Mouse (Mus musculus) heart, embryonic 13.5 days (tissue): ENCODE results near the gene Vmn2r92. TPM values are rescaled to one million over a fixed set of nuclear protein-coding genes. Genes with fewer than 3 reads are reported as not detected.
"Not testable (repeated sequence)": the region's sequence is repeated elsewhere in the genome, so short reads cannot be mapped to it uniquely, and the experiment has no call there.

ENCODE experiments used
- ATAC-seq: fragments of 200-750 bp; cut with Nextera tagmentation; 2 replicates; pipeline ENCODE4 v1.8.0; 2017; ENCODE audit warnings: moderate TSS enrichment; ENCODE audit not compliant: insufficient number of reproducible peaks, low FRiP score, low TSS enrichment; ENCODE audit errors: extremely low read depth
- H3K27ac ChIP-seq: fragments of 300-500 bp; sonication (generic); replicated peaks from 2 replicates; pipeline ENCODE4 v1.5.1; 2015; ENCODE audit warnings: moderate library complexity, mild to moderate bottlenecking, inconsistent platforms
- H3K27me3 ChIP-seq: fragments of 300-500 bp; sonication (generic); replicated peaks from 2 replicates; pipeline ENCODE4 v1.6.1; 2015; ENCODE audit warnings: mild to moderate bottlenecking, inconsistent platforms
- H3K36me3 ChIP-seq: fragments of 300-500 bp; sonication (generic); 2 replicates; pipeline ENCODE4 v1.6.1; 2015; ENCODE audit warnings: mild to moderate bottlenecking, inconsistent platforms
- H3K4me1 ChIP-seq: fragments of 300-500 bp; sonication (generic); 2 replicates; pipeline ENCODE4 v1.6.1; 2015; ENCODE audit warnings: inconsistent platforms
- H3K4me2 ChIP-seq: fragments of 300-500 bp; sonication (generic); 2 replicates; pipeline ENCODE4 v1.6.1; 2015; ENCODE audit warnings: inconsistent platforms, mild to moderate bottlenecking, moderate library complexity
- H3K4me3 ChIP-seq: fragments of 300-500 bp; sonication (generic); 2 replicates; pipeline ENCODE4 v1.5.1; 2015; ENCODE audit warnings: moderate library complexity, mild to moderate bottlenecking, inconsistent platforms
- H3K9ac ChIP-seq: fragments of 300-500 bp; sonication (generic); 2 replicates; pipeline ENCODE4 v1.6.1; 2015; ENCODE audit warnings: inconsistent platforms, mild to moderate bottlenecking, moderate library complexity
- H3K9me3 ChIP-seq: fragments of 300-500 bp; sonication (generic); 2 replicates; pipeline ENCODE4 v1.6.1; 2016; ENCODE audit warnings: inconsistent platforms
- WGBS: fragments of 180-500 bp; shearing (Covaris S2); methylation state at CpG from one replicate; pipeline ENCODE4 v1.1.7; 2015; ENCODE audit warnings: mixed read lengths; 5-methylcytosine and 5-hydroxymethylcytosine counted together
- polyA plus RNA-seq: library from polyadenylated mRNA; unstranded; fragments of >200 nt; fragmentation: Nextera tagmentation; extraction: Ambion mirVana; gene quantifications from 2 replicates; pipeline ENCODE4 v1.2.1, GENCODE M21; 2015

The Vmn2r92 gene
- not detected in 2 replicates for polyA plus RNA-seq

DNA sequence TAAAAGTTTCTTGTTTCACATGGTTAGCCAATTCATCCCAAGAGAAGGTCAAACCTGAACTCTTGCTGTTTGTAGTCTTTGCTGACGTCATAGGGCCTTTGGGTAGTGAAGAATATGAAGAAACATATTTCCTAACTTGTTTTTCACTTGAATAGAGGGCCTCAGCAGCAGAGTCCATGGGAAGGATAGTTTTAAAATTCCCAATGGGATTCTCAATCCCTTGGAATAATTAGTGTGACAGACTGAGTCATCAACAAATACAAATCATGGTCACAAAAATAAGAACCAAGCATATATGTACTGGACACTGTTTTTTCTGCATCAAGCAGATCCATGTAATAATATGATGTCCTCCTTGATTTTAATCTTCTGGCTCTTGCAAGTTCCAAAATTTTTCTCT lies at the start of gene Vmn2r92:
Gene Vmn2r92 (plus strand): TSS at position 301 of the 400 bp plus-strand sequence.
- H3K27me3 ChIP-seq, H3K9ac ChIP-seq, ATAC-seq, H3K4me2 ChIP-seq, H3K27ac ChIP-seq, H3K36me3 ChIP-seq, H3K9me3 ChIP-seq, H3K4me1 ChIP-seq, H3K4me3 ChIP-seq: not testable (repeated sequence)
- 59% methylated on average over 1 of the region's 1 CpGs for WGBS

DNA sequence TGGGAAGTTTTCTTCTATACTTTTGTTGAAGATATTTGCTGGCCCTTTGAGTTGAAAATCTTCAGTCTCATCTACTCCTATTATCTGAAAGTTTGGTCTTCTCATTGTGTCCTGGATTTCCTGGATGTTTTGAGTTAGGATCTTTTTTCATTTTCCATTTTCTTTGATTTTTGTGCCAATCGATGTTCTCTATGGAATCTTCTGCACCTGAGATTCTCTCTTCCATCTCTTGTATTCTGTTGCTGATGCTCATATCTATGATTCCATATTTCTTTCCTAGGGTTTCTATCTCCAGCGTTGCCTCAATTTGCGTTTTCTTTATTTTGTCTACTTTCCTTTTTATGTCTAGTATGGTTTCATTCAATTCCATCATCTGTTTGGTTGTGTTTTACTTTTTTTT lies 49.4 kb upstream of the Vmn2r92 start:
- WGBS = 67% methylated on average over 3 of the region's 3 CpGs
- H3K9me3 ChIP-seq, H3K36me3 ChIP-seq, H3K4me2 ChIP-seq, H3K4me1 ChIP-seq, ATAC-seq, H3K27me3 ChIP-seq, H3K27ac ChIP-seq, H3K4me3 ChIP-seq, H3K9ac ChIP-seq: not testable (repeated sequence)

- ATAC-seq, H3K27ac ChIP-seq, H3K4me1 ChIP-seq, H3K36me3 ChIP-seq, H3K4me3 ChIP-seq, H3K4me2 ChIP-seq, H3K9me3 ChIP-seq, H3K9ac ChIP-seq, H3K27me3 ChIP-seq: not testable (repeated sequence)
- 57% methylated on average over 2 of the region's 2 CpGs for WGBS
Measured at GRCm38 (mm10) chr17:18161194-18161593, 9.5 kb downstream of the Vmn2r92 start.

- no peak overlapping the region for H3K9ac ChIP-seq
- H3K4me1 ChIP-seq = no peaks in the 10 kb centered on the region
- no peaks in the 10 kb centered on the region for H3K27me3 ChIP-seq
- no peak overlapping the region for H3K27ac ChIP-seq
- no peak overlapping the region for H3K4me2 ChIP-seq
- 74% methylated on average over 1 of the region's 1 CpGs for WGBS
- ATAC-seq = no peak
- H3K9me3 ChIP-seq = peaks cover 5% of the 10 kb centered on the region
- no peak overlapping the region for H3K4me3 ChIP-seq
- H3K36me3 ChIP-seq = no peaks in the 10 kb centered on the region
Measured at GRCm38 (mm10) chr17:18189732-18190131, 38.0 kb downstream of the Vmn2r92 start.

- no peak overlapping the region for H3K9ac ChIP-seq
- no peak overlapping the region for H3K4me2 ChIP-seq
- H3K4me1 ChIP-seq = no peaks in the 10 kb centered on the region
- peaks cover 20% of the 10 kb centered on the region for H3K9me3 ChIP-seq
- no peak overlapping the region for H3K27ac ChIP-seq
- no peak for ATAC-seq
- no peaks in the 10 kb centered on the region for H3K36me3 ChIP-seq
- H3K4me3 ChIP-seq = no peak overlapping the region
- H3K27me3 ChIP-seq = no peaks in the 10 kb centered on the region
Measured at GRCm38 (mm10) chr17:18221300-18221699, 69.6 kb downstream of the Vmn2r92 start.

DNA sequence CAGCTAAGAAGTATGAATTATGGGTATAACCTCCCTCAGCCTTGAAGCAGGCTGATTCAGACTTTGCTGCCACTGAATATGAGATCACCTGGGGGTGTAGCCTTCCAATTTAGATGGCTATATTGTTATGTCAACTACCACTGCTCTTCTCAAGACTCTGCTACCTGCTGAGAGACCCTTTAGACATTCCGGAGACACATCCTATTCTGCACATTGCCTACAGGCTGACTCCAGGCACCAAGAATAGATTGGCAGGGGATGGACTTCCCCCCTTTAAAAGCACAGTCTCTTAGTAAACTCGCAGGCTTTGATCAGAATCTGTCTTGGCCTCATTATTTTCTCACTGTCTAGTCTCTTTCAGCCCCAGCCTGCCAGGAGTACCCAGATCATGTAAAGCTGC lies 80.3 kb downstream of the Vmn2r92 start:
- no peak overlapping the region for H3K9ac ChIP-seq
- H3K27me3 ChIP-seq = no peaks in the 10 kb centered on the region
- 60% methylated on average over 2 of the region's 2 CpGs for WGBS
- H3K27ac ChIP-seq = no peak overlapping the region
- peaks cover 17% of the 10 kb centered on the region; the same call in 1 of the 2 replicates for H3K9me3 ChIP-seq
- no peak overlapping the region for H3K4me3 ChIP-seq
- ATAC-seq = no peak
- no peaks in the 10 kb centered on the region for H3K36me3 ChIP-seq
- no peaks in the 10 kb centered on the region for H3K4me1 ChIP-seq
- no peak overlapping the region for H3K4me2 ChIP-seq

- WGBS = 70% methylated on average over 14 of the region's 14 CpGs
- Histone ChIP-seq H3K9ac (no peak overlapping the region), H3K9me3 (peaks cover 18% of the 10 kb centered on the region), H3K4me2 (no peak overlapping the region), H3K27me3 (no peaks in the 10 kb centered on the region), H3K4me1 (no peaks in the 10 kb centered on the region), H3K27ac (no peak overlapping the region), H3K36me3 (no peaks in the 10 kb centered on the region), H3K4me3 (no peak overlapping the region)
- no peak for ATAC-seq
Measured at GRCm38 (mm10) chr17:18236931-18237330, 85.2 kb downstream of the Vmn2r92 start.

Other genes starting within 250 kb of the Vmn2r92 start
- gene Fpr-rs4, start 130.2 kb upstream of the Vmn2r92 start, polyA plus RNA-seq = not detected in 2 replicates
- not detected in 2 replicates for gene Vmn2r124, start 102.5 kb upstream of the Vmn2r92 start, polyA plus RNA-seq
- gene Vmn2r91, start 66.9 kb upstream of the Vmn2r92 start, polyA plus RNA-seq = not detected in 2 replicates
- not detected in 2 replicates for gene Vmn2r94, start 125.9 kb downstream of the Vmn2r92 start, polyA plus RNA-seq
- gene Vmn2r93, start 146.2 kb downstream of the Vmn2r92 start, polyA plus RNA-seq = not detected in 2 replicates